Comparison of ENCODE assay signal across 9 mouse cellular contexts in genomic region chr11:28734941-28735597, GRCm38 (mm10).
DNase-seq lines count a peak whose midpoint lies in the region; ATAC-seq and TF ChIP-seq lines count a peak whose summit lies in the region.
"Had no signal": no experiment of that assay in that cellular context is flagged by ENCODE, and none has a peak within 500 bp of the region (broad histone marks: within the 10 kb centered on the region; RNA-seq: fewer than 3 reads in every experiment).

No protein-coding gene starts in this region.

- in situ Hi-C loops in Patski (cut with MboI; ENCODE audit: low pct_unique_long_range_greater_than_20kb), result loop anchor here (5.0 kb wide), 1 partner anchor 307 kb away; no protein-coding TSS in a partner anchor

- peak; percentile 25 for TF ChIP-seq CTCF in Patski (IDR thresholded peaks at IDR 0.05)

- DNase-seq in Patski (ENCODE audit: low read depth, low spot score), result no peak
- DNase-seq in embryonic facial prominence, embryonic 10.5 days (ENCODE audit: low spot score), result peak; percentile 66
- peak; percentile 44 for DNase-seq in kidney, adult 9 months
- peak; percentile 67 for DNase-seq in limb, embryonic 11.5 days (ENCODE audit: low spot score)
- DNase-seq in right cerebral cortex, postnatal 4 days, result peak; percentile 25
- no peak for DNase-seq in cerebellum, adult 9-10 months
- DNase-seq in thymus, postnatal 36 days, result no peak

- H3K4me1 ChIP-seq in embryonic facial prominence, embryonic 10.5 days, result peaks cover 25% of the 10 kb centered on the region
- peaks cover 5% of the 10 kb centered on the region for H3K4me1 ChIP-seq in heart, embryonic 12.5 days (replicated peaks)
- H3K4me1 ChIP-seq in limb, embryonic 11.5 days (ENCODE audit: control insufficient read depth, insufficient read depth, low read length), result no peaks in the 10 kb centered on the region

- H3K36me3 ChIP-seq in embryonic facial prominence, embryonic 10.5 days (replicated peaks), result no peaks in the 10 kb centered on the region
- no peaks in the 10 kb centered on the region for H3K36me3 ChIP-seq in heart, embryonic 12.5 days
- H3K36me3 ChIP-seq in limb, embryonic 11.5 days (ENCODE audit: control insufficient read depth, insufficient read depth, low read length), result no peaks in the 10 kb centered on the region
- H3K36me3 ChIP-seq: limb, embryonic 15.5 days had no signal

- peaks cover 41% of the 10 kb centered on the region for H3K27me3 ChIP-seq in Patski
- no peaks in the 10 kb centered on the region for H3K27me3 ChIP-seq in embryonic facial prominence, embryonic 10.5 days (replicated peaks; ENCODE audit: low read depth, poor library complexity, severe bottlenecking)
- no peaks in the 10 kb centered on the region for H3K27me3 ChIP-seq in heart, embryonic 12.5 days (replicated peaks)
- H3K27me3 ChIP-seq in limb, embryonic 11.5 days (ENCODE audit: control insufficient read depth, insufficient read depth, low read length), result no peaks in the 10 kb centered on the region
- H3K27me3 ChIP-seq: limb, embryonic 15.5 days had no signal

- H3K27ac ChIP-seq in embryonic facial prominence, embryonic 10.5 days (replicated peaks), result peak overlapping the region; percentile 75
- no peak overlapping the region for H3K27ac ChIP-seq in heart, embryonic 12.5 days (ENCODE audit: poor library complexity, severe bottlenecking)
- peak overlapping the region; percentile 51; the same call in 1 of the 2 replicates for H3K27ac ChIP-seq in limb, embryonic 11.5 days (replicated peaks; ENCODE audit: low read depth, low read length)
- H3K27ac ChIP-seq: limb, embryonic 15.5 days had no signal

- POLR2A ChIA-PET in Patski (lab: Charles Lee), result no interaction called here

- WGBS in embryonic facial prominence, embryonic 10.5 days, result 8% methylated on average over 8 of the region's 8 CpGs
- 23% methylated on average over 8 of the region's 8 CpGs for WGBS in heart, embryonic 12.5 days
- 12% methylated on average over 8 of the region's 8 CpGs for WGBS in limb, embryonic 11.5 days

- CTCF ChIA-PET in Patski (lab: Charles Lee), result interaction anchor here (0.9 to 1.7 kb wide), 6 partner anchors 9 to 397 kb away, joined by 3 to 7 read pairs (median 4); no protein-coding TSS in a partner anchor

- H3K4me3 ChIP-seq in embryonic facial prominence, embryonic 10.5 days, result peak overlapping the region; percentile 25; the same call in 1 of the 2 replicates
- no peak overlapping the region for H3K4me3 ChIP-seq in heart, embryonic 12.5 days
- no peak overlapping the region for H3K4me3 ChIP-seq in limb, embryonic 11.5 days (ENCODE audit: low read depth, low read length)
- H3K4me3 ChIP-seq: limb, embryonic 15.5 days had no signal

- H3K4me2 ChIP-seq in heart, embryonic 12.5 days, result 0 out of 2 replicates have a peak overlapping the region, but pooled peaks have one; percentile 14
- H3K4me2 ChIP-seq in limb, embryonic 11.5 days (ENCODE audit: low read depth, severe bottlenecking), result peak overlapping the region; percentile 33
- H3K4me2 ChIP-seq: limb, embryonic 15.5 days had no signal

- peak; percentile 97 for ATAC-seq in Patski
- ATAC-seq in heart, embryonic 12.5 days (ENCODE audit: insufficient number of reproducible peaks, low FRiP score), result peak; percentile 29; the same call in 1 of the 2 replicates
- peak; percentile 89 for ATAC-seq in limb, embryonic 11.5 days (ENCODE audit: insufficient number of reproducible peaks, low FRiP score, low TSS enrichment, low read depth)

- H3K9me3 ChIP-seq in embryonic facial prominence, embryonic 10.5 days, result no peaks in the 10 kb centered on the region
- H3K9me3 ChIP-seq in heart, embryonic 12.5 days (replicated peaks), result no peaks in the 10 kb centered on the region
- H3K9me3 ChIP-seq in limb, embryonic 11.5 days (ENCODE audit: control insufficient read depth, low read length), result no peaks in the 10 kb centered on the region
- H3K9me3 ChIP-seq: limb, embryonic 15.5 days had no signal

- H3K9ac ChIP-seq in heart, embryonic 12.5 days, result no peak overlapping the region
- H3K9ac ChIP-seq in limb, embryonic 11.5 days (ENCODE audit: low read length), result no peak overlapping the region
- H3K9ac ChIP-seq: limb, embryonic 15.5 days had no signal

Comparison
In these comparisons a context has a peak if more than half of its experiments do, and no peak if none do; other contexts are left out.
1. ATAC-seq: peak in every context shown above with its lines; median percentile 97 in Patski; 89 in limb, embryonic 11.5 days; 29 in heart, embryonic 12.5 days.
2. DNase-seq: peak in embryonic facial prominence, embryonic 10.5 days (single experiment), kidney, adult 9 months (single experiment), limb, embryonic 11.5 days (single experiment) and right cerebral cortex, postnatal 4 days (single experiment); none in Patski (single experiment), cerebellum, adult 9-10 months (single experiment) and thymus, postnatal 36 days (0 of 2).